Comparison of ENCODE assay signal across 10 mouse cellular contexts in the genomic region with DNA sequence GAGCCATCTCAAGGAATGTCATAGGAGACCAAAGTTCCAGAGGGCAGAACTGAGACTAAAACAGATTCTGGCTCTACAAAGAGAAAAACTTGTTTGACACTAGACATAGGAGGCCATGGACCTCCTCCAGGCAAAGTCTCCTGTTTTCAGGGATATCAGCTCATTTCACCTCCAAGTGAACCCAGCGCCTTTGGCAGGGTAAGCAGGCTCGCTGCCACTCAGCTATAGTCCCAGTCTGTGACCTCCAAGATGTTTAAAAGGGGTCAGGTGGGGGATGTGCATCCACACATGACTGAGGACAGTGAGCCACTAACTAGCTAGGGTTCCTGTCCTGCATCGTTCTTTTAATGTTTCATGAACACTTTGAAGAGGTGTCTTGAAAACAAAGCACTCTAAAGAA. TPM values are rescaled to one million over a fixed set of nuclear protein-coding genes. Genes with fewer than 3 reads are reported as not detected.
A peak's percentile ranks its signal among the peaks of the same experiment; 100 is the strongest.
DNase-seq lines count a peak whose midpoint lies in the region; ATAC-seq and TF ChIP-seq lines count a peak whose summit lies in the region.
"Had no signal": no experiment of that assay in that cellular context is flagged by ENCODE, and none has a peak within 500 bp of the region (broad histone marks: within the 10 kb centered on the region; RNA-seq: fewer than 3 reads in every experiment).

No protein-coding gene starts in this region.

- no peaks in the 10 kb centered on the region for H3K36me3 ChIP-seq in kidney, embryonic 14.5 days (ENCODE audit: control insufficient read depth, insufficient read depth, low read length)
- no peaks in the 10 kb centered on the region for H3K36me3 ChIP-seq in heart, embryonic 15.5 days
- H3K36me3 ChIP-seq in liver, postnatal 0 days (replicated peaks; ENCODE audit: insufficient read depth, low read length): no peaks in the 10 kb centered on the region

- no peak overlapping the region; the same call in 1 of the 2 replicates for H3K4me2 ChIP-seq in kidney, embryonic 14.5 days (replicated peaks; ENCODE audit: low read depth, low read length)
- H3K4me2 ChIP-seq in heart, embryonic 15.5 days: peak overlapping the region; percentile 74
- peak overlapping the region; percentile 18 for H3K4me2 ChIP-seq in liver, postnatal 0 days (ENCODE audit: low read depth, low read length)

- no peak for ATAC-seq in kidney, embryonic 14.5 days (ENCODE audit: low FRiP score, low TSS enrichment)
- ATAC-seq in heart, embryonic 15.5 days (replicated peaks; ENCODE audit: insufficient number of reproducible peaks, insufficient read depth, low FRiP score, low read depth): no peak
- ATAC-seq in liver, postnatal 0 days: no peak
- ATAC-seq: hindbrain, postnatal 0 days had no signal

- peak; percentile 76 for DNase-seq in kidney, adult 11 months
- no peak for DNase-seq in liver, postnatal 0 days
- DNase-seq in cerebellum, postnatal 25 days: no peak
- DNase-seq in layer of hippocampus, postnatal 14 days (ENCODE audit: low spot score in 2 of 2): no peak
- DNase-seq in urinary bladder, postnatal 25 days (ENCODE audit: low spot score): no peak

- H3K4me3 ChIP-seq in kidney, embryonic 14.5 days (ENCODE audit: low read length): no peak overlapping the region
- H3K4me3 ChIP-seq in bone marrow, adult 2 months (replicated peaks; ENCODE audit: control insufficient read depth, low read depth, low read length): no peak overlapping the region
- peak overlapping the region; percentile 5; the same call in 1 of the 2 replicates for H3K4me3 ChIP-seq in heart, embryonic 15.5 days
- no peak overlapping the region for H3K4me3 ChIP-seq in liver, postnatal 0 days (ENCODE audit: low read depth, low read length)

- H3K27ac ChIP-seq in kidney, embryonic 14.5 days (ENCODE audit: low read depth, low read length): no peak overlapping the region; the same call in 1 of the 2 replicates
- peak overlapping the region; percentile 46; the same call in 1 of the 2 replicates for H3K27ac ChIP-seq in bone marrow, adult 2 months (ENCODE audit: control insufficient read depth, insufficient read depth, low read depth, low read length, poor library complexity)
- peak overlapping the region; percentile 64 for H3K27ac ChIP-seq in heart, embryonic 15.5 days
- H3K27ac ChIP-seq in liver, postnatal 0 days (ENCODE audit: low read depth): peak overlapping the region; percentile 37
- H3K27ac ChIP-seq: hindbrain, postnatal 0 days; macrophage had no signal

- no peak for TF ChIP-seq CTCF in bone marrow, adult 2 months (IDR thresholded peaks at IDR 0.05; ENCODE audit: control insufficient read depth, insufficient read depth, low read length)
- TF ChIP-seq CTCF in liver, postnatal 0 days (IDR thresholded peaks at IDR 0.05; ENCODE audit: low read depth): no peak

- peaks cover 17% of the 10 kb centered on the region for H3K4me1 ChIP-seq in kidney, embryonic 14.5 days (ENCODE audit: control insufficient read depth, insufficient read depth, low read length)
- H3K4me1 ChIP-seq in bone marrow, adult 2 months (ENCODE audit: control insufficient read depth, insufficient read depth, low read length): peaks cover 6% of the 10 kb centered on the region; the same call in 1 of the 2 replicates
- H3K4me1 ChIP-seq in heart, embryonic 15.5 days (replicated peaks): peaks cover 53% of the 10 kb centered on the region
- peaks cover 36% of the 10 kb centered on the region for H3K4me1 ChIP-seq in liver, postnatal 0 days (ENCODE audit: insufficient read depth)

- 11% methylated on average over 3 of the region's 3 CpGs for WGBS in kidney, embryonic 14.5 days
- 66% methylated on average over 3 of the region's 3 CpGs for WGBS in bone marrow, adult 2 months
- WGBS in heart, embryonic 15.5 days: 22% methylated on average over 3 of the region's 3 CpGs
- 60% methylated on average over 3 of the region's 3 CpGs for WGBS in liver, postnatal 0 days (ENCODE audit: insufficient replicate concordance)

- no peak for TF ChIP-seq EP300 in liver, postnatal 0 days (IDR thresholded peaks at IDR 0.05; ENCODE audit: low read depth)

- no peaks in the 10 kb centered on the region for H3K27me3 ChIP-seq in kidney, embryonic 14.5 days (ENCODE audit: control insufficient read depth, insufficient read depth, low read length)
- H3K27me3 ChIP-seq in heart, embryonic 15.5 days: no peaks in the 10 kb centered on the region
- no peaks in the 10 kb centered on the region for H3K27me3 ChIP-seq in liver, postnatal 0 days (ENCODE audit: insufficient read depth, low read length)

- no peaks in the 10 kb centered on the region for H3K9me3 ChIP-seq in kidney, embryonic 14.5 days (ENCODE audit: control insufficient read depth, low read length)
- no peaks in the 10 kb centered on the region for H3K9me3 ChIP-seq in heart, embryonic 15.5 days (replicated peaks)
- H3K9me3 ChIP-seq in liver, postnatal 0 days (ENCODE audit: low read length): no peaks in the 10 kb centered on the region

- no peak overlapping the region for H3K9ac ChIP-seq in kidney, embryonic 14.5 days (ENCODE audit: low read depth, low read length)
- peak overlapping the region; percentile 9; the same call in 1 of the 2 replicates for H3K9ac ChIP-seq in heart, embryonic 15.5 days
- no peak overlapping the region for H3K9ac ChIP-seq in liver, postnatal 0 days (replicated peaks)

- TF ChIP-seq POLR2A in bone marrow, adult 2 months (IDR thresholded peaks at IDR 0.05; ENCODE audit: borderline replicate concordance, control insufficient read depth, low read depth, low read length): no peak

RNA-seq across cellular contexts. Expression of a gene that starts 2.7 kb away (rescaled TPM):
- 9.4 and 10.9 TPM in 2 replicates for polyA plus RNA-seq in kidney, embryonic 14.5 days (2014; fragmentation: Nextera tagmentation; extraction: Ambion mirVana)
- 16.9 and 21.2 TPM in 2 replicates for polyA plus RNA-seq in bone marrow, adult 2 months (2011; ENCODE audit: insufficient read depth, insufficient read length, low replicate concordance, missing spikeins)
- polyA plus RNA-seq in heart, embryonic 15.5 days (2015; fragmentation: Nextera tagmentation; extraction: Ambion mirVana): 12.0 and 12.1 TPM in 2 replicates
- 5.8 and 10.0 TPM in 2 replicates for polyA plus RNA-seq in liver, postnatal 0 days (2015; fragmentation: Nextera tagmentation; extraction: Ambion mirVana)
- total RNA-seq in layer of hippocampus, postnatal 14 days (2021): 10 to 100 TPM; 54.4 to 55.4 TPM

RNA-seq across cellular contexts. Expression of a gene that starts 49.6 kb away (rescaled TPM):
- 18.8 and 35.5 TPM in 2 replicates for polyA plus RNA-seq in kidney, embryonic 14.5 days (2014; fragmentation: Nextera tagmentation; extraction: Ambion mirVana)
- 7.5 and 12.2 TPM in 2 replicates for polyA plus RNA-seq in bone marrow, adult 2 months (2011; ENCODE audit: insufficient read depth, insufficient read length, low replicate concordance, missing spikeins)
- 18.0 and 20.9 TPM in 2 replicates for polyA plus RNA-seq in heart, embryonic 15.5 days (2015; fragmentation: Nextera tagmentation; extraction: Ambion mirVana)
- polyA plus RNA-seq in liver, postnatal 0 days (2015; fragmentation: Nextera tagmentation; extraction: Ambion mirVana): 16.3 and 19.3 TPM in 2 replicates
- 10 to 100 TPM; 50.7 to 53.0 TPM for total RNA-seq in layer of hippocampus, postnatal 14 days (2021)
